In the genomic region with DNA sequence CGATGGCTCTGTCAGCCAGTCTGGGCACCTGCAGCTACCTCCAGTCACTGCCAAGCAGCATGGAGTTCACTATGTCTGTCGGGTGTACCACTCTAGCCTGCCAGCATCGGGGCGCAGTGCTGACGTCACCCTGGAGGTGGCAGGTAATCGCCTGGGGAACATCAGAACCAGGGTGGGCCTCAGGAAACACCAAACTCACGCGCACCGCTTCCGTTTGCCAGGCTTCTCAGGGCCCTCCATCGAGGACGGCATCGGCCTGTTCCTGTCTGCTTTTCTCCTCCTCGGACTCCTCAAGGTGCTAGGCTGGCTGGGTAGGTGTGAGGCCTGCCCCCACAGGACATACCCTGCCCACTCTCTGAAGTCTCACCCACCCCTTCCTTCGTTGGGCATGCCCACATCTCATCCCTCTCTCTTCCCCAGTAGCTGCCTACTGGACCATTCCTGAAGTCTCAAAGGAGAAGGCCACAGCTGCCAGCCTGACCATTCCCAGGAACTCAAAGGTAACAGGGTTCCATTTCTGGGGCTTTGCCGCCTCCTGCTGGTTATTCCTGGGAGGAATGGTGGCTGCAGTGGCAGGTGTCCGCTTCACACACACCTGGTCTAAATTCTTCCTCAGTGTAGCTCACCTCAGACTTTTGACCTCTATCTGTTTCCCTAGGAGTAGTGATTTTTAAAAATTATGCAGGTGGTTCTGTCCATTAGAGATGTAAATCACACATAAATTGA, we compare ENCODE assay signal across 11 mouse cellular contexts. TPM values are rescaled to one million over a fixed set of nuclear protein-coding genes. Genes with fewer than 3 reads are reported as not detected.
DNase-seq lines count a peak whose midpoint lies in the region; ATAC-seq and TF ChIP-seq lines count a peak whose summit lies in the region.
"Had no signal": no experiment of that assay in that cellular context is flagged by ENCODE, and none has a peak within 500 bp of the region (broad histone marks: within the 10 kb centered on the region; RNA-seq: fewer than 3 reads in every experiment).

No protein-coding gene starts in this region.

- TF ChIP-seq CTCF in heart, postnatal 0 days (IDR thresholded peaks at IDR 0.05; ENCODE audit: low read depth): peak; percentile 35
- peak; percentile 26 to 51 (median 50); a peak in 5 of 6 replicates for TF ChIP-seq CTCF in MEL (IDR thresholded peaks at IDR 0.05 in 2 of 3, conservative IDR thresholded peaks at IDR 0.05 in 1 of 3; ENCODE audit: control insufficient read depth in 1 of 3, insufficient read depth in 1 of 3, low read depth in 2 of 3, low read length in 3 of 3, poor library complexity in 1 of 3, severe bottlenecking in 1 of 3)

- no peak for ATAC-seq in heart, postnatal 0 days (ENCODE audit: insufficient read depth, low read depth)
- no peak for ATAC-seq in midbrain, embryonic 11.5 days (ENCODE audit: low FRiP score)
- no peak for ATAC-seq in liver, embryonic 11.5 days (replicated peaks; ENCODE audit: low FRiP score)
- no peak for ATAC-seq in megakaryocyte, adult 5-6 weeks (ENCODE audit: poor library complexity, severe bottlenecking)
- no peak for ATAC-seq in megakaryocyte progenitor cell, adult 5-6 weeks (replicated peaks; ENCODE audit: poor library complexity)

- no peak for DNase-seq in heart, postnatal 0 days (ENCODE audit: low spot score)
- DNase-seq in heart, postnatal 4 days: no peak
- DNase-seq in midbrain, embryonic 10.5 days (ENCODE audit: low spot score): no peak
- DNase-seq in midbrain, embryonic 11.5 days (ENCODE audit: low spot score, missing footprints): no peak
- DNase-seq in MEL (ENCODE audit: low read depth, low spot score): no peak
- no peak for DNase-seq in liver, embryonic 11.5 days (ENCODE audit: low spot score)
- DNase-seq: gastrocnemius, postnatal 25 days had no signal

- H3K27ac ChIP-seq in heart, postnatal 0 days (ENCODE audit: low read depth): no peak overlapping the region
- no peak overlapping the region for H3K27ac ChIP-seq in midbrain, embryonic 10.5 days (replicated peaks)
- H3K27ac ChIP-seq in midbrain, embryonic 11.5 days (ENCODE audit: low read depth, low read length): no peak overlapping the region
- H3K27ac ChIP-seq in MEL (ENCODE audit: control insufficient read depth, low read depth, low read length): no peak overlapping the region
- no peak overlapping the region for H3K27ac ChIP-seq in liver, embryonic 11.5 days (ENCODE audit: low read depth, low read length)
- H3K27ac ChIP-seq: embryonic facial prominence, embryonic 15.5 days; hindbrain, embryonic 15.5 days had no signal

- TF ChIP-seq RAD21 in MEL (IDR thresholded peaks at IDR 0.05; ENCODE audit: low read depth, low read length): peak; percentile 36

- H3K79me2 ChIP-seq in MEL (ENCODE audit: control insufficient read depth, insufficient read depth, low read length, poor library complexity): peaks cover 24% of the 10 kb centered on the region

- no peaks in the 10 kb centered on the region for H3K27me3 ChIP-seq in heart, postnatal 0 days (ENCODE audit: control insufficient read depth, insufficient read depth, low read length)
- H3K27me3 ChIP-seq in midbrain, embryonic 10.5 days (ENCODE audit: low read depth, poor library complexity, severe bottlenecking): no peaks in the 10 kb centered on the region
- no peaks in the 10 kb centered on the region for H3K27me3 ChIP-seq in midbrain, embryonic 11.5 days (ENCODE audit: control insufficient read depth, insufficient read depth, low read length)
- H3K27me3 ChIP-seq in MEL (ENCODE audit: control insufficient read depth in 1 of 2, insufficient read depth in 2 of 2, low read length in 2 of 2): no peaks in the 10 kb centered on the region
- no peaks in the 10 kb centered on the region for H3K27me3 ChIP-seq in liver, embryonic 11.5 days (replicated peaks; ENCODE audit: control insufficient read depth, insufficient read depth, low read length)
- H3K27me3 ChIP-seq: embryonic facial prominence, embryonic 15.5 days; hindbrain, embryonic 15.5 days had no signal

- WGBS in heart, postnatal 0 days: 74% methylated on average over 17 of the region's 17 CpGs
- WGBS in midbrain, embryonic 10.5 days: 73% methylated on average over 17 of the region's 17 CpGs
- 73% methylated on average over 17 of the region's 17 CpGs for WGBS in midbrain, embryonic 11.5 days
- 81% methylated on average over 17 of the region's 17 CpGs for WGBS in liver, embryonic 11.5 days

- TF ChIP-seq POLR2A in MEL (IDR thresholded peaks at IDR 0.05; ENCODE audit: control insufficient read depth in 1 of 2, insufficient read depth in 1 of 2, low read depth in 1 of 2, low read length in 2 of 2, poor library complexity in 1 of 2): peak in 1 of 2 experiments; percentile 23; a peak in 1 of 4 replicates

- H3K36me3 ChIP-seq in heart, postnatal 0 days (replicated peaks; ENCODE audit: control insufficient read depth, insufficient read depth, low read length): 0 out of 2 replicates have a peak, but pooled peaks cover 15% of the 10 kb centered on the region
- peaks cover 22% of the 10 kb centered on the region for H3K36me3 ChIP-seq in midbrain, embryonic 10.5 days
- H3K36me3 ChIP-seq in midbrain, embryonic 11.5 days (ENCODE audit: control insufficient read depth, insufficient read depth, low read length): no peaks in the 10 kb centered on the region
- peaks cover 0 to 8% of the 10 kb centered on the region in 2 experiments; a peak in 2 of 4 replicates for H3K36me3 ChIP-seq in MEL (ENCODE audit: control insufficient read depth in 1 of 2, insufficient read depth in 2 of 2, low read length in 2 of 2)
- H3K36me3 ChIP-seq in liver, embryonic 11.5 days (ENCODE audit: control insufficient read depth, insufficient read depth, low read length): peaks cover 9% of the 10 kb centered on the region; the same call in 1 of the 2 replicates

- no peak overlapping the region for H3K9ac ChIP-seq in heart, postnatal 0 days (replicated peaks; ENCODE audit: low read depth, low read length)
- no peak overlapping the region for H3K9ac ChIP-seq in midbrain, embryonic 11.5 days (ENCODE audit: low read length)
- H3K9ac ChIP-seq in MEL (ENCODE audit: control insufficient read depth, low read depth, low read length, poor library complexity, severe bottlenecking): no peak overlapping the region
- H3K9ac ChIP-seq in liver, embryonic 11.5 days (ENCODE audit: low read depth, low read length): no peak overlapping the region
- H3K9ac ChIP-seq: embryonic facial prominence, embryonic 15.5 days; hindbrain, embryonic 15.5 days had no signal

- H3K9me3 ChIP-seq in heart, postnatal 0 days (replicated peaks; ENCODE audit: control insufficient read depth, low read length): no peaks in the 10 kb centered on the region
- no peaks in the 10 kb centered on the region for H3K9me3 ChIP-seq in midbrain, embryonic 10.5 days (replicated peaks)
- H3K9me3 ChIP-seq in midbrain, embryonic 11.5 days (ENCODE audit: control insufficient read depth, low read length): no peaks in the 10 kb centered on the region
- H3K9me3 ChIP-seq in MEL (replicated peaks; ENCODE audit: insufficient read depth, low read length): no peaks in the 10 kb centered on the region
- no peaks in the 10 kb centered on the region for H3K9me3 ChIP-seq in liver, embryonic 11.5 days (ENCODE audit: control insufficient read depth, low read length)
- H3K9me3 ChIP-seq: embryonic facial prominence, embryonic 15.5 days; hindbrain, embryonic 15.5 days had no signal

- TF ChIP-seq EP300 in heart, postnatal 0 days (IDR thresholded peaks at IDR 0.05; ENCODE audit: low read depth): no peak
- no peak for TF ChIP-seq EP300 in MEL (IDR thresholded peaks at IDR 0.05; ENCODE audit: low read depth in 1 of 2, low read length in 2 of 2)

- no peak overlapping the region for H3K4me2 ChIP-seq in heart, postnatal 0 days (ENCODE audit: low read depth, low read length)
- H3K4me2 ChIP-seq in midbrain, embryonic 11.5 days: no peak overlapping the region
- H3K4me2 ChIP-seq in liver, embryonic 11.5 days: no peak overlapping the region; the same call in 1 of the 2 replicates
- H3K4me2 ChIP-seq: embryonic facial prominence, embryonic 15.5 days; hindbrain, embryonic 15.5 days had no signal

- H3K4me1 ChIP-seq in heart, postnatal 0 days (ENCODE audit: control insufficient read depth, insufficient read depth): peaks cover 6% of the 10 kb centered on the region; the same call in 1 of the 2 replicates
- peaks cover 34% of the 10 kb centered on the region for H3K4me1 ChIP-seq in midbrain, embryonic 10.5 days
- peaks cover 13% of the 10 kb centered on the region for H3K4me1 ChIP-seq in midbrain, embryonic 11.5 days (ENCODE audit: control insufficient read depth, insufficient read depth, low read length)
- peaks cover 2 to 25% of the 10 kb centered on the region in 2 experiments for H3K4me1 ChIP-seq in MEL (ENCODE audit: control insufficient read depth in 1 of 2, insufficient read depth in 2 of 2, low read length in 2 of 2)
- H3K4me1 ChIP-seq in liver, embryonic 11.5 days (replicated peaks; ENCODE audit: control insufficient read depth, insufficient read depth, low read length): peaks cover 29% of the 10 kb centered on the region

- no peak overlapping the region for H3K4me3 ChIP-seq in heart, postnatal 0 days (ENCODE audit: low read depth, low read length)
- H3K4me3 ChIP-seq in midbrain, embryonic 10.5 days: peak overlapping the region; percentile 23; the same call in 1 of the 2 replicates
- H3K4me3 ChIP-seq in midbrain, embryonic 11.5 days (ENCODE audit: low read depth, low read length): no peak overlapping the region
- no peak overlapping the region for H3K4me3 ChIP-seq in MEL (ENCODE audit: control insufficient read depth in 1 of 2, insufficient read depth in 1 of 2, low read depth in 2 of 2, low read length in 2 of 2)
- 0 out of 2 replicates have a peak overlapping the region, but pooled peaks have one; percentile 14 for H3K4me3 ChIP-seq in liver, embryonic 11.5 days (ENCODE audit: low read depth, low read length)
- H3K4me3 ChIP-seq: embryonic facial prominence, embryonic 15.5 days; hindbrain, embryonic 15.5 days had no signal

RNA-seq across cellular contexts. Expression of gene Rgl2, which starts 3.0 kb away (rescaled TPM):
- 63.1 and 144 TPM in 2 replicates for total RNA-seq in heart, postnatal 0 days (2014; rRNA removed; ENCODE audit: low replicate concordance)
- 21.1 and 21.9 TPM in 2 replicates for polyA plus RNA-seq in heart, postnatal 0 days (2015; fragmentation: Nextera tagmentation; extraction: Ambion mirVana)
- 10 to 100 TPM; 56.5 to 58.1 TPM for total RNA-seq in heart, postnatal 4 days (2021)
- polyA plus RNA-seq in midbrain, embryonic 10.5 days (2016; fragmentation: Nextera tagmentation; extraction: Ambion mirVana): 43.1 and 46.9 TPM in 2 replicates
- 29.3 and 33.6 TPM in 2 replicates for polyA plus RNA-seq in midbrain, embryonic 11.5 days (2014; fragmentation: Nextera tagmentation; extraction: Ambion mirVana)
- 19.0 and 24.9 TPM in 2 replicates for total RNA-seq in MEL (2012; rRNA removed)
- 10 to 100 TPM in 1 of 2 experiments, not detected in 1; 43.6 TPM for polyA plus RNA-seq in MEL (2012; ENCODE audit: insufficient read depth in 1 of 2, insufficient read length in 2 of 2, low read depth in 1 of 2, low replicate concordance in 2 of 2, missing spikeins in 1 of 2)
- 22.1 and 25.6 TPM in 2 replicates for polyA plus RNA-seq in liver, embryonic 11.5 days (2014; fragmentation: Nextera tagmentation; extraction: Ambion mirVana)
- total RNA-seq in megakaryocyte, adult 5-6 weeks (2015): 33.6 and 38.2 TPM in 2 replicates
- total RNA-seq in megakaryocyte, adult 5-6 weeks (2017): 51.8 and 58.3 TPM in 2 replicates
- total RNA-seq in megakaryocyte progenitor cell, adult 5-6 weeks (2015): 20.3 and 22.7 TPM in 2 replicates
- total RNA-seq in megakaryocyte progenitor cell, adult 5-6 weeks (2017): 37.9 and 47.9 TPM in 2 replicates

RNA-seq across cellular contexts. Expression of gene Zbtb22, which starts 10.7 kb away (rescaled TPM):
- 29.1 and 42.9 TPM in 2 replicates for total RNA-seq in heart, postnatal 0 days (2014; rRNA removed; ENCODE audit: low replicate concordance)
- polyA plus RNA-seq in heart, postnatal 0 days (2015; fragmentation: Nextera tagmentation; extraction: Ambion mirVana): 10.1 and 12.0 TPM in 2 replicates
- 10 to 100 TPM; 34.3 to 35.8 TPM for total RNA-seq in heart, postnatal 4 days (2021)
- polyA plus RNA-seq in midbrain, embryonic 10.5 days (2016; fragmentation: Nextera tagmentation; extraction: Ambion mirVana): 23.5 and 24.1 TPM in 2 replicates
- 8.0 and 9.4 TPM in 2 replicates for polyA plus RNA-seq in midbrain, embryonic 11.5 days (2014; fragmentation: Nextera tagmentation; extraction: Ambion mirVana)
- 18.6 and 20.2 TPM in 2 replicates for total RNA-seq in MEL (2012; rRNA removed)
- 10 to 100 TPM in 1 of 2 experiments, not detected in 1; 30.0 TPM for polyA plus RNA-seq in MEL (2012; ENCODE audit: insufficient read depth in 1 of 2, insufficient read length in 2 of 2, low read depth in 1 of 2, low replicate concordance in 2 of 2, missing spikeins in 1 of 2)
- polyA plus RNA-seq in liver, embryonic 11.5 days (2014; fragmentation: Nextera tagmentation; extraction: Ambion mirVana): 12.4 and 13.0 TPM in 2 replicates
- 13.7 and 14.0 TPM in 2 replicates for total RNA-seq in megakaryocyte, adult 5-6 weeks (2015)
- total RNA-seq in megakaryocyte, adult 5-6 weeks (2017): 22.0 and 25.8 TPM in 2 replicates
- total RNA-seq in megakaryocyte progenitor cell, adult 5-6 weeks (2015): 10.0 and 11.5 TPM in 2 replicates
- 13.3 and 19.2 TPM in 2 replicates for total RNA-seq in megakaryocyte progenitor cell, adult 5-6 weeks (2017)

RNA-seq across cellular contexts. Expression of gene Tapbp, which starts 10.7 kb away (rescaled TPM):
- 50.9 and 84.1 TPM in 2 replicates for total RNA-seq in heart, postnatal 0 days (2014; rRNA removed; ENCODE audit: low replicate concordance)
- 47.6 and 51.3 TPM in 2 replicates for polyA plus RNA-seq in heart, postnatal 0 days (2015; fragmentation: Nextera tagmentation; extraction: Ambion mirVana)
- 10 to 100 TPM; 72.3 to 78.5 TPM for total RNA-seq in heart, postnatal 4 days (2021)
- polyA plus RNA-seq in midbrain, embryonic 10.5 days (2016; fragmentation: Nextera tagmentation; extraction: Ambion mirVana): 14.9 and 17.3 TPM in 2 replicates
- polyA plus RNA-seq in midbrain, embryonic 11.5 days (2014; fragmentation: Nextera tagmentation; extraction: Ambion mirVana): 13.6 and 14.8 TPM in 2 replicates
- total RNA-seq in MEL (2012; rRNA removed): 14.7 and 24.3 TPM in 2 replicates
- polyA plus RNA-seq in MEL (2012; ENCODE audit: insufficient read depth in 1 of 2, insufficient read length in 2 of 2, low read depth in 1 of 2, low replicate concordance in 2 of 2, missing spikeins in 1 of 2): 10 to 100 TPM in 1 of 2 experiments, not detected in 1; 33.3 TPM
- polyA plus RNA-seq in liver, embryonic 11.5 days (2014; fragmentation: Nextera tagmentation; extraction: Ambion mirVana): 28.1 and 29.1 TPM in 2 replicates
- 99.7 and 105 TPM in 2 replicates for total RNA-seq in megakaryocyte, adult 5-6 weeks (2015)
- 88.9 and 93.3 TPM in 2 replicates for total RNA-seq in megakaryocyte, adult 5-6 weeks (2017)
- 51.0 and 56.8 TPM in 2 replicates for total RNA-seq in megakaryocyte progenitor cell, adult 5-6 weeks (2015)
- total RNA-seq in megakaryocyte progenitor cell, adult 5-6 weeks (2017): 47.6 and 48.0 TPM in 2 replicates

RNA-seq across cellular contexts. Expression of gene Pfdn6, which starts 13.8 kb away (rescaled TPM):
- 28.6 and 77.4 TPM in 2 replicates for total RNA-seq in heart, postnatal 0 days (2014; rRNA removed; ENCODE audit: low replicate concordance)
- polyA plus RNA-seq in heart, postnatal 0 days (2015; fragmentation: Nextera tagmentation; extraction: Ambion mirVana): 123 and 128 TPM in 2 replicates
- 10 to 100 TPM; 78.0 to 79.5 TPM for total RNA-seq in heart, postnatal 4 days (2021)
- 214 and 240 TPM in 2 replicates for polyA plus RNA-seq in midbrain, embryonic 10.5 days (2016; fragmentation: Nextera tagmentation; extraction: Ambion mirVana)
- polyA plus RNA-seq in midbrain, embryonic 11.5 days (2014; fragmentation: Nextera tagmentation; extraction: Ambion mirVana): 206 and 208 TPM in 2 replicates
- 189 and 239 TPM in 2 replicates for total RNA-seq in MEL (2012; rRNA removed)
- 100 to 1,000 TPM in 1 of 2 experiments, not detected in 1; 222 TPM for polyA plus RNA-seq in MEL (2012; ENCODE audit: insufficient read depth in 1 of 2, insufficient read length in 2 of 2, low read depth in 1 of 2, low replicate concordance in 2 of 2, missing spikeins in 1 of 2)
- polyA plus RNA-seq in liver, embryonic 11.5 days (2014; fragmentation: Nextera tagmentation; extraction: Ambion mirVana): 266 and 286 TPM in 2 replicates
- total RNA-seq in megakaryocyte, adult 5-6 weeks (2015): 84.1 and 88.3 TPM in 2 replicates
- 148 and 161 TPM in 2 replicates for total RNA-seq in megakaryocyte, adult 5-6 weeks (2017)
- 124 and 132 TPM in 2 replicates for total RNA-seq in megakaryocyte progenitor cell, adult 5-6 weeks (2015)
- total RNA-seq in megakaryocyte progenitor cell, adult 5-6 weeks (2017): 144 and 218 TPM in 2 replicates

RNA-seq across cellular contexts. Expression of gene Wdr46, which starts 14.1 kb away (rescaled TPM):
- 6.7 and 10.9 TPM in 2 replicates for total RNA-seq in heart, postnatal 0 days (2014; rRNA removed; ENCODE audit: low replicate concordance)
- 8.9 and 11.1 TPM in 2 replicates for polyA plus RNA-seq in heart, postnatal 0 days (2015; fragmentation: Nextera tagmentation; extraction: Ambion mirVana)
- 10 to 100 TPM; 13.3 to 14.4 TPM for total RNA-seq in heart, postnatal 4 days (2021)
- polyA plus RNA-seq in midbrain, embryonic 10.5 days (2016; fragmentation: Nextera tagmentation; extraction: Ambion mirVana): 47.8 and 52.5 TPM in 2 replicates
- polyA plus RNA-seq in midbrain, embryonic 11.5 days (2014; fragmentation: Nextera tagmentation; extraction: Ambion mirVana): 27.4 and 28.9 TPM in 2 replicates
- total RNA-seq in MEL (2012; rRNA removed): 97.6 and 100 TPM in 2 replicates
- 100 to 1,000 TPM in 1 of 2 experiments, not detected in 1; 131 TPM for polyA plus RNA-seq in MEL (2012; ENCODE audit: insufficient read depth in 1 of 2, insufficient read length in 2 of 2, low read depth in 1 of 2, low replicate concordance in 2 of 2, missing spikeins in 1 of 2)
- 62.6 and 67.0 TPM in 2 replicates for polyA plus RNA-seq in liver, embryonic 11.5 days (2014; fragmentation: Nextera tagmentation; extraction: Ambion mirVana)
- total RNA-seq in megakaryocyte, adult 5-6 weeks (2015): 12.2 and 12.4 TPM in 2 replicates
- 21.6 and 23.7 TPM in 2 replicates for total RNA-seq in megakaryocyte, adult 5-6 weeks (2017)
- total RNA-seq in megakaryocyte progenitor cell, adult 5-6 weeks (2015): 43.7 and 53.1 TPM in 2 replicates
- 64.4 and 65.4 TPM in 2 replicates for total RNA-seq in megakaryocyte progenitor cell, adult 5-6 weeks (2017)

Comparison
In these comparisons a context has a peak if more than half of its experiments do, and no peak if none do; other contexts are left out.
1. H3K4me3 ChIP-seq: peak in midbrain, embryonic 10.5 days (single experiment) and liver, embryonic 11.5 days (single experiment); none in heart, postnatal 0 days (single experiment), midbrain, embryonic 11.5 days (single experiment) and MEL (0 of 2).